Mouse (Mus musculus): ENCODE results near the gene Il11.

Gene Il11

GRCm38 (mm10) chr7:4783667-4784268 is 1.1 kb upstream of the Il11 start:
- peak; percentile 28 for DNase-seq

DNA sequence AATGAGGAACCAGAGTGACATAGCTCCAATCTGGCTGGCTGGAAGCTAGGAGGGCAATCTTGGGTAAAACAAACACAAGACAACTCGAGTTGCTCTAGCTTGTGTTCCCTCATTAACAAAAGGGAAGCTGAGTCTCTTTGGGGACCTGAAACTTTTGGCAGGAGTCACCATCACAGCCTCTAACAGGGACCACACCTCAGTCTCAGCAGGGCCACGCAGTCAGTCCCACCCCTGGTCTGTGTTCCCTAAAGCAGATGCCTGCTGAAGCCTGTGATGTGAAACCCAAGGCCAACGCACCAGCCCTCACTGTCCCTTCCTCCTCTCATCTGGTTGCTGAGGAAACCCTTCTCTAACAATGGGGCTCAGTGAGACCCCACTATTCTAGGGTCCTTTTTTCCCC is 529 bp downstream of the Il11 start:
- no peak for DNase-seq

DNA sequence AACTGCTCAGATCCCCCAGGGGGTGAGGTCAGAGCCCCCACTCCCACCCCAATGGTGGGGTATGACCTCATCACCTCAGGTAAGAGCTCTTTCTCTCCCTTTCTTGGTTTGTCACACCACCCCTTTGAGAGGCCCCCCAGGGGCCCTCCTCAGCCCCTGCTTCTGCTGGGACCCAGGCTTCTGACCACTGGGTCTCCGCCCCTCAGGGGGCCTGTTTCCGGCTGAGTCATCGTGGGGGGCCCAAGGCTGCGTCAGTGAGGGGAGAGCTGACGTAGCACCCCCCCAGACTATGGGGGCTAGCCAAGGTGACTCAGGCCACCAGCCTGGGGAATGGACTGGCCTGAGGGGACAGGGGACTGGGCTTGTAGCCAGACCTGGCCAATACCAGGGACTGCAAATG is 2.7 kb downstream of the Il11 start:
- no peak for DNase-seq

DNA sequence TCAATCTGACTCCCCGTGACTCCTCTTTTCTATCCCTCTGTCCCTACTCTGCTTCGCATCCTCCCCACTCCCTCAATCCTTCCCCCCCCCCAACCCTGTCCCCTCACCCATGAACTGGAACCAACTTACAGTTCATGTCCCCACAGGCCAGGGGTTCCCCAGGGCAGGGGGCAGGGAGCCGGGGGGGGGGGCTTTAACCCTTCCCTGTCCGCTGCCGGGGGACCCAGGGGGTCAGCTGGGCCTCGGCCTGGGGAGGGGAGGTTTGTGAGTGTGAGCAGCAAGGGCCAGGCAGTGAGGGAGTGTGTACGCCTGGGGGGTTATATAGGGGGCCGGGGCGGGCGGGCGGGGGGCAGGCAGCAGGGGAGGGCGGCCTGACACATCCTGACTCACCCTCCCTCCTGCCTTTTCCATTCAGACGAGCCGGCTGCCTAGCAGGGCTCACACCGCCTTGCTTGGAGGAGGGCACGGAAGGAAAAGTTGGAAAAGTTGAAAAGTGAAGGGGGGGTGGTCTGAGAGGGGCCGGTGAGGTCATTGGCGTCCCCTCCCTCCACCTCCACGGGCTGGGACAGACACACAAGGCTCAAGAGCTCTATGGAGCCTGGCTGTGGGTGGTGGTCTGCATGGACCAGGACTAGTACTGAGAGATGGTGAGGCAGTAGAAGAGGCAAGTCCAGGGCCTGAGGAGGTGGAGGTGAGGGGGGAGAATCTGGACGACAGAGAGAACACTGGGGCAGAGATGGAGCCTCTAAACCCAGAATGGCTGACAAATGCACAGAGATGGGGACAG is 4.6 kb downstream of the Il11 start:
- no peak for DNase-seq

GRCm38 (mm10) chr7:4776861-4777830 is 5.5 kb downstream of the Il11 start:
- no peak for DNase-seq

GRCm38 (mm10) chr7:4776131-4776530 is 6.5 kb downstream of the Il11 start:
- DNase-seq = no peak

DNA sequence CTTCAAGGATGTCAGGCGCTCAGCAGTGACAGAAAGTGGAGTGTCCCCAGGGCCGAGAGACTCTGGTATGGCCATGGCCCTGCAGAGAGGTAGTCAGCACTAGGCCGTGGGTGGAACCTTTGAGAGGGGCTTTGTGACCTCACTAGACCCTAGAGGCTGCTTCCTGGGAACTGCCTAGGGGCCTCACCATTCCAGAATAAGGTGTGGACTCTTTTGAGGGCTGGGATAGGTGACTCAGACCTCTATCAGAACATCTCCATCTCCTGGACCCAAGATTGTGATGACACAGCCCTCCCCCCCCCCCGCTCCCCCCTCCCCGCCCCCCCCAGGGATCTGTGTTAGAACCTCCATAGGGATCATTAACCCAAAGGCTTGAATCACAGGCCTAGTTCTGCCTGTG is 11.5 kb downstream of the Il11 start, which contains the start of gene Fam71e2:
Gene Fam71e2, minus strand, starts transcription at position 101 of the 400 bp plus-strand sequence.
- no peak for DNase-seq

DNA sequence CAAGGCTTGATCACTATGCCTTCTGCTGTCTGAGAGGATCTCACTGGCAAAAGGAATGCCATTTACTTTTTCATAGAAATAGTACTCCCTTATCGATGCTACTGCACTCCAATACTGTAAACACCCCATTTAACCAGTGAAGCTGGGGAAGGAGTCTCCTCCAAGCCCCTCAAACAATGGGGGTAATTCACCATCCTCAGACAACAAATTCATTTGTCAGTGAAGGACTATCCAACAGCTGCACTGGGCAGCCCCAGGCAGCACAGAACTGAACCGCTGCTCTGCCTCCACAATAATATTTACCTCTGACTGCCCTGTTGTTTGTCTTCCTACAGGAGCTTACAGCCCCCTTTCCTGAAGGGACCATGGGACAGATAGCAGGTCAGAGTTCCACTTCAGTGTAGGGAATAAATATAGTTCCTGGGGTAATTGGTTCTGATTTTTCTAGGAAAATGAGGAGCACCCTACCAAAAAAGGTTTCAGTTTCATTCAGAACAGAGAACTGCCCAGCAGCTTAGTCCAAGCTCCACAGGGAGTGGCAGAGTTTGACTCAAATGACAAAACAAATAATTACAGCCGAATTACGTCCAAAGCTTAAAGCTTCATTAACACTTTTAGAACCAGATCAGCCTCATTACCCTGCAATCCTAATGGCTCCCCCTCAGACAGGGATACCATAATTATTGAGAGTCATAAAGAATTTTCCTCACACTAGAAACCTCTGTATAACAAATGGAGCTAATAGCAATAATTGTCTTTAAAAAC is 17.5 kb downstream of the Il11 start:
- no peak for DNase-seq

GRCm38 (mm10) chr7:4759670-4760069 is 23.0 kb downstream of the Il11 start:
- no peak for DNase-seq

DNA sequence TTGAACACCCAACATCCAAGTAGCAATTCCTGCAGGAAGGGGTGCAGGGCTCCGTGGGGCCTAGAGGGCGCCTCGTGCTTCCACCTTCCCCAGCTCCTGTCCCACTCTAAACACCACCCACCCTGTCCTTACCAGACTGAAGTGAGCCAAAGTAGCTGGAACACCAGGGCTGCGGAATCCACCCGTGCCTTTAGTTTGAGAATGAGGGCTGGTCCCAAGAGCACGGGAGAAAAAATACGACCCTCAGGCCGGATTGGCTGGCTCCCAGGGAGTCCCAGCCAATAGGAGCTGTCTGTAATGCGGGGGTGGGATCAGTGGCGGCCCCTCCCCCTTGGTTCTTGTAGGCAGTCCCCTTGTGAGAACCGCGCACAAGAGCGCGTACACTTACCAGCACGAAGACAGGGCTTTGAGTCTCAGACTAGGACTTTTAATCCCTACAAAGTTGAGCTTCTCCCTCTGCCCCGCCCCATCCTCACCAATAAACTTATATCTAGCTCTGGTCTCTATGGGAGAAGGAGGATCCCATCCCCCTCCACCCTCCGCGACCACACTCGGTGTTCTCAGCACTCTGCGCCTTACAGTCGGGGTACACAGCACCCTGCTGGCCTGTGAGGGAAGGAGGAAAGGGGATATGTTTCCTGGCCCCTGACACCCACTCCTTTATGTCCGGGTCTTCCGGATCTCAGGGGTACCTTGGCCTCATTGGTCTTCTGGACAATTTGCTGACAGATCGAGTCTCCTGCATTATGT is 29.7 kb downstream of the Il11 start, which contains the start of gene Cox6b2:
Gene Cox6b2, minus strand, starts transcription at position 274 of the 750 bp plus-strand sequence.
- peak; percentile 37 for DNase-seq

- no peak for DNase-seq
Measured at GRCm38 (mm10) chr7:4751971-4752820, 30.5 kb downstream of the Il11 start.

DNA sequence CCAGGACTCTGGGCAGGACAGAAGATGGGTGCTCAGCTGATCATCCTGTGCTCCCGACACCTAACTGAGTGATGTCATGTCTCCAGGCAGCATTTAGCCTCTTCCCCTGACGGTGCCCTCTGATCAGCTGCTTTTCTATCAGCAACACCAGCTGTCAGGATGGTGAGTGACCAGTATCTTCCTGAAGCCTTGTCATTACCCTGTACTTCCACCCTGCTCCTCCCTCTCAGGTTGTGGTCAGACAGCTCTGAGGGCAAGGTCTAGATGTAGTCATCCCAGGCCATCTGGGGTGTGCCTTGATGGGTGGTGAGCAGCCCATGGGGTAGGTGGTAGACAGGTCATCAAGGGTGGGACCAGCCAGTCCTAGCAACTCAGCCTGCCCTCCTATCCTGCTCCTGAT is 33.5 kb downstream of the Il11 start:
- no peak for DNase-seq

DNA sequence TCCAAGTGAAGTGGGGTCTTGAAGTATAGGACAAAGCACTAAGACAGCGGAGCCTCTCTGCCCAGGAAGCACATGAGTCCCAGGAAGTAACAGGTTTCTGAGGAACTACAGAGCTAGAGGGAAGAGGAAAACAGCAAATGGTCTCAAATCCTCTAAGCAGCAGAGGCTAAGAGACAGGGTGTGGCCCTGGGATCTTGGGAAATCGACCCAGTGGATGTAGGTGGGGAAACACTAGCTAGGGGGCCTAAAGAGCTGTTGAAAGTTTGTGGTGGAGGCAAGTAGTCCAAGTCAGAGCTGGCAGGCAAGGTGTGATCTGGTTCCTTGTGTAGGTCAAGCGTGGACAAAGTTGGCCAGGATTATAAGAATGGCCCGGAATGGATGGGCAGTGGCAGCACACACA is 34.3 kb downstream of the Il11 start:
- no peak for DNase-seq

DNA sequence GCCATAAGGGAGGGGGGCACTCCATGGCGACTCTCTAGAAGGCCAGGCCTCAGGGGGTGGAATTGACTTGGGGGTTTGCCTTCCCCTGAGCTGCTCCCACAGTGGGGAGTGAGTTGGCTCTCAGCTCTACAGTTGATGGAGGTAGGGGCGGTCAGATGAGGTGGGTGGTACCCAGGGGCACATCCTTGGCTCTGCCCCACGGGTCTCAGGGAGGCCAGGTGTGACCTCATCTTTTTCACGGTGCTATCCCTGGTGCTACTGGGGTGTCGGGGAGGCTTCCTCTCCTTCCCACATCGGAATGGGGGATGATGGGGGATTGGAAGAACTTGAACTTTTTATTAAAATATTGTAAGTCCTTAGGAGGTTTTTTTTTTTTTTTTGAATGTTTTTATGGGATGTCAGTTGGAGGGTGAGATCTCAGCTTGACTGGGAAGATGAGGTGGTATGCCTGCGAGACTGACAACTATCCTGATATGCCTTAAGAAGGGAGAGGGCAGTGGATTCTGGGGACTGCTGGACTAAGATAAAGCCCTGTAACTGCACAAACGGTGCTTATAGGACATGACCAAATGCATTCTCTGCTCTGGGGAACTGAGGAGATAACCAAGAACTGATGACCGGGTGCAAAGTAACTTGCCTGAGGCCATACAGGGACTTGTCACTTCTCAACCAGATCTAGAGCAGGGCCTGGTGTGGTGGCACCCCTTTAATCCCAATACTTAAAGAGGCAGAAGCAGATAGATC is 35.3 kb downstream of the Il11 start:
- no peak for DNase-seq

- DNase-seq = no peak
Measured at GRCm38 (mm10) chr7:4746326-4746980, 36.2 kb downstream of the Il11 start.

GRCm38 (mm10) chr7:4744886-4745285 is 37.8 kb downstream of the Il11 start:
- DNase-seq = no peak

- DNase-seq = no peak
Measured at GRCm38 (mm10) chr7:4743354-4743753, 39.3 kb downstream of the Il11 start.

GRCm38 (mm10) chr7:4742482-4742819 is 40.2 kb downstream of the Il11 start:
- DNase-seq = no peak

DNA sequence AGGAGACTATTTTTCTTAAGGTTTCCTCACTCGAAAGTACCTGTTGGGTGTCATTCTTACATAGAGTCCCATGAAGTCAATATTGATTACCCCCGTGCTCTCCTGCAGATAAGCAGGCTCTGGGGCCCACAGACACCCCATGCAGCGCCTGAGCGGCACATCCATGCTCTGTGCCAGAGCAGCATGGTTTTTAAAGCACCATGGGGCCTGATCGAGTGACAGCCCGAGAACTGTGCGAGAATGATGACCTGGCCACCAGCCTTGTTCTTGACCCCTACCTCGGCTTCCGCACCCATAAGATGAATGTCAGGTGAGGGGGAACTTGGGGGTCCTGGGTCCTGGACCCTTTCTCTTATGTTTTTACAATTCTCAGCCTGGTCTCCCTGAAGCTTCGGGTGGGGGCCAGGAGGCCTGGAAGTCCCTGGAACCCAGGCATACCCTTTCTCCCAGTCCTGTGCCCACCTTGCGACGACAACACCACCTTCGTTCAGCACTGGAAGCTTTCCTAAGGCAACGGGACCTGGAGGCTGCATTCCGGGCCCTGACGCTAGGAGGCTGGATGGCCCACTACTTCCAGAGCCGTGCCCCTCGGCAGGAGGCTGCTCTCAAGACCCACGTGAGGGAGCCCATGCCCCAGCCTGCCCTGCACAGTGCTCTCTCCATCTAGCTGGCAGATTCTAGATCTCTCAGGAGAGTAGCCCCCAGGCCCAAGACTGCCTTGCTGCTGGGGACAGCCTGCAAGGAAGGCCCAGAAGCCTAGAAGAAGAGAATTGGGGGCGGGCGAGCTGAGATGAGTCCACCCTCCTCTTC is 40.8 kb downstream of the Il11 start:
- DNase-seq = no peak

Measured in right cerebral cortex, postnatal 25 days (tissue).